Mouse (Mus musculus) lung, postnatal 36 days (tissue): ENCODE data around the gene Adk.
A peak's percentile ranks its signal among the peaks of the same experiment; 100 is the strongest.

ENCODE experiments used
- DNase-seq: peaks from one replicate; pipeline ENCODE4 v3.0.0; 2022; ENCODE audit warnings: mixed read lengths

Adk gene

DNA sequence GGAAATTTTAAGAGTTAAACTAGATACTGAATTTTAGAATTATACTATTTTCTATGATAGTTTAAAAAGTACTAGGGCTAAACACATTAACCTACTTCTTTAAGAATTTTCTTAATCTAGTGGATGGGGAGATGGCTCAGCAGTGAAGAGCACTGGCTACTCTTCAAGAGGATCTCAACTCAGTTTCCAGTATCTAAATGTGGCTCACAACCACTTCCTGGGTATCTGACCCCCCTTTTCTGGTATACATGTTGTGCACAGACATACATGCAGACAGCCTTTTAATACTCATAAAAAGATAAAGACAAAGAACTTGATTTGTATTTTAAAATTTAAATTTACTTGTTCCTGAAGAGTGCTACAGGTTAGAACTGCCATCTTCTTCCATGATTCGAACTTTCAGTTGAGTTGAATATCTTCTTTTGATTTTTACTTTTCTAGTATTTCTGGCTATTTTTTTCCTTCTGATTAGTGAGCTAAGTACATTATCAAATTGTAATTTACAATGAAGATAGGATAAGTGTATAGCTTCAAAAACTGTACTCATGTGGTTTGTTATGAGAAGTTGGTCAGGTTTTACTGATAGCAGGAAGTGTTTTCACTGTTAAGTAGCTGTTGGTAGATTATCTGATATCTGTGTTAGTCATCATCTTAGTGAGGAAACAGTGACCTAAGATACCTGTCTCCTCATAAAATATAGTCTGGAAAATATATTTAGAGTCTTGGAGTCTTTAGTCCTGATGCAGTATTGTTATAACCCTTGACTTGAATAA lies 121.8 kb downstream of the Adk start:
- DNase-seq = no peak

DNA sequence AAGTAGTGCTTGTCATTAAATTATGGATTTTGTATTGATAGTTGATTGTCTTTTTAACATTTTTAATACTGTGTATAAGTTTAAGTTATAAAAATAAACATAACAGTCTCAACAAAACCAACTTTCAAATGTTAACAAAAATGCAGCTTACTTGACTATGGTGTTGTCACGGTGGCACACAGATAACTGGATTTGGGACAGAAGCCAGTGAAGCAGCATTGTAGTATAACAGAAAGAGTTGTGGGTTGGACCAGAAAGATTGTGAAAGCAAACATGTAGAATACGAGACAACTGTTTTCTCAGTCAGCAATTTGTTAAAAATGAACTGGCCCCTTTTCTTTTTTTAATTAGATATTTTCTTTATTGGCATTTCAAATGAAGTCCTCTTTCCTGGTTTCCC lies 122.4 kb downstream of the Adk start:
- DNase-seq = no peak

DNA sequence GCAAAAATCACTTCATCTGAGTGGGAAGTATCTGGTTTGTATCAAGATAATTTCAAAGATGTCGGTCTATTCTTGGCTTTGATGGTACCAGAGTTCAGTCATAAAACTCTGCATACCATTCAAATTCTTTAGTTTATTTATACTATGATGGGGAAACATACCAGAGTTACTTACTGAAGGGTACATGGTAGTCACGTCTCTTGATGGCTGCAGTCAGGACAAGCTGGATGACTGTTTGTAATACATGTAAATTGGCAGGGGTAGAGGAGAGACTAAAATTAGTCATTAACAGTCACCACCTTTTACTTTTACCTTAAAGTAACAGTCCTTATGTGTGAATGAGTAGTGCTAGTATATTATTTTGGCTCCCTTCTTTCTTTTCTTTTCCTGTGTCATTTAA lies 125.4 kb downstream of the Adk start:
- no peak for DNase-seq

DNA sequence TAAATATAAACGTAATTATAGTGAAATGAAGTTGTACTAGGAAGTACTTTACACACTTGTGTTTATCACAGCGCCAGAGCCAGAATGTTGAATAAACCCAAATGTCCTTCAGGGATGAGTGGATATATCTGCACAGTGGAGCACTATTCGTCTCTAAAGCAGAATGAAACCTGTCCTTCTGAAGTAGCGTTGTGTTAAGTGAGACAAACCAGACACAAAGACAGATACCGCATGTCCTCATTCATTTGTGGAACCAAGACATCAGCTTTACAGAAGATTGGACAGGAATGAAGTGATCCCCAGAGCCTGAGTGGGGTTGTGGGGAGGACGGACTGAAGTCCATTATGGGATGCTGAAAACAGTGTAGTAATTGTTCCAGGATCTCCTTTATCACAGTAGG lies 126.0 kb downstream of the Adk start:
- DNase-seq = no peak

DNA sequence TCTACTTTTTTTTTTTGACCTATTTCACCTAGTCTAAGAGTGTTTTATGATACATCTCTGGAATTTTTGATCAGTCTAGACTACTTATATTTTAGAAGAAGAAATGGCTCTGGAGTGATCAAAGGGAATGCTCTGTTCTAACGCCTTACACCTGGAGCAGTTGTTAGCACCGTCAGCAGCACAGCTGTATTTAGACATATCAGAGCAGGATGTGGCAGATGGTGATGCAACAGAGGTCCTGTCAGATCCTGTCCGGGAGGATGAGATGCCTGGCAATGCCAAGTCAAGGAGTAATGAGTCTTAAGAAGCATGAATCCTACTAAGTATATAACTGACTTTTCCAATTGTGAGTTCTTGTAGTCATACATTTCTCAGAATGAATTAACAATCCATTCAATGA lies 128.7 kb downstream of the Adk start:
- no peak for DNase-seq

DNA sequence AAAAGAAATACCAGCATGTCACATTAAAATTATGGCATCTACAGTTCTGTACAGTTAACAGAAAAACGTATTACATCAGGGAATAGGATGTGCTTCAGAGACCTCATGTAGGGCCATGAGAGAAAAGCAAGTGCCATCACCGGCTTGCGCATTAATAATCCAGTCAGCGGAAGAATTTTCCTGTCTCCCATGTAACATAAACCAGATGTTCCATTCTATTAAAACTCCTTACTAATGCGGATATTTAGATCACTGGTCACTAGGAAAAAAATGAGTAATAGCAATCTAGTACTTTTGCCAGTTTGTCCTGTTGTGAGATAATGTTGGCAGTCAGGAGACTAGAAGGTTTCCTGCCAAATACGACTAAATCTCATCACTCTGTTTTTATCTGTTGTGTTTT lies 139.6 kb downstream of the Adk start:
- DNase-seq = no peak

DNA sequence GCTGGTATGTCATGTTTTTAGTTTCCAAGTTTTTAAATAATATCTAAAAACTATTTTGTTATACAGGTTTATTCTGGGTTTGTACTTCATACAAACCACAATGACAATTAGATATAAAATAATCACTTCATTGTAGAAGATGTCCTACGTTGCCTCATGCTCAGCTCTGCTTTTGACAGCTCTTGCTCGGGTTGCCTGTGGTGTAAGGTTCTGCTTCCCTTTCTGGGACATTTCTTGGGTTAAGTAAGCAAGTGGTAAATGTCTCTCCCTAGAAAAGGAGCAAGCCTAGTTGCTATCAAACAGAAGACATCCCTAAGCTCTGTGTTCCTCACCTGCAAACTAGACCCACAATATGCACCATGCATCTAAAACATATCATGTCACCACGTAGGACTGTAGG lies 140.4 kb downstream of the Adk start:
- DNase-seq = no peak

DNA sequence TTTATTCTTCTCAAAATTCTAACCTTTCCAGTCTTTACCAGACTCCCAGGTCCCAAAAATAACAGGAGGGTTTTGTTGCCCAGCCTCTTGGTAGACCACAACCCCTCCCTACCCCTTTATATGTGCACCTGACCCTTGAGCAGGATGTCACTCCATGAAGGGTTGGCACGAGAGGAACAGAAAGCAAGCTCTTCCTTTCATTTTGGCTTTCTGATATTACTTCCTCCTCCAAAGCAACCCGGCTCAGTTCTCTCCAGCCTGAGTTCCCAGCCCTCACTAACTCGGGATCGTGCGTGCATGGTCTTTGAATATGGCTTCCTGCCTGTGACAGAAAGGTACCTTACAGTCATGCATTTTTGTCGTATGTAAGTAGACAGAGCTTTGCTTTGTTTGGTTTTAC lies 142.0 kb downstream of the Adk start:
- no peak for DNase-seq

DNA sequence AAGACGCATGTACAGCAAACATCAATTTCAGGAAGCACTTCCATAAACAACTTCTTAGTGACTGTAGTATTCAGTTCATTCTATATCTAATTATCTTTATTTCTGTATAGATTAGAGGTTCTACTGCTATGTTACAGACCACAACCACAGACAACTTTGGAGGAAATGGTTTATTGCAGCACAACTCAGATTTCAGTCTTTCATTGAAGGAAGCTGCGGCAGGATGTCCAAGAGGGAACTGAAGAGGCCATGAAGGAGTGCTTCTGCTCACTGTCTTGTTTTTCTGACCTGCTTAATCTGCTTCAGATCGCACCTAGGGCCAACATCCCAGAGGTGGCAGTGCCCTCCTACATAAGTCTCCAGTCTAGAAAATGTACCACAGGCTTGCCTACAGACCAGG lies 148.5 kb downstream of the Adk start:
- DNase-seq = no peak

DNA sequence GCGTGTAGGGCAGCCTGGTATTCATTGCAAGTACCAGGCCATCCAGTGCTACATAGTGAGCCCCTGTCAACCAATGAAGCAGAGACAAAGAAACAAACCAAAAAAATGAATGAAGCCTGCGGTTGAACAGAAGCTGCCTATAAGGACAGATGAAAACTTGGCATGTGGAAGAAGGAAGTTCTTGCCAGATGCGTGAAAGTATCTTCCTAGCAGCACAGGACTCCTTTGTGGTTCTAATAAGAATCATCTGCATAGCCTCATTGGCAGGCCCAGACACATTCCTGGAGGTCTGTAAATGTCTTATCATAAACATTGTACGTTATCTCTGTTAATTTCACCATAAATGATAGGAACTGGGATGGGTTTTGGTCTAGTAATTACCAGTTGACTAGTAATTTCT lies 154.1 kb downstream of the Adk start:
- DNase-seq = no peak

DNA sequence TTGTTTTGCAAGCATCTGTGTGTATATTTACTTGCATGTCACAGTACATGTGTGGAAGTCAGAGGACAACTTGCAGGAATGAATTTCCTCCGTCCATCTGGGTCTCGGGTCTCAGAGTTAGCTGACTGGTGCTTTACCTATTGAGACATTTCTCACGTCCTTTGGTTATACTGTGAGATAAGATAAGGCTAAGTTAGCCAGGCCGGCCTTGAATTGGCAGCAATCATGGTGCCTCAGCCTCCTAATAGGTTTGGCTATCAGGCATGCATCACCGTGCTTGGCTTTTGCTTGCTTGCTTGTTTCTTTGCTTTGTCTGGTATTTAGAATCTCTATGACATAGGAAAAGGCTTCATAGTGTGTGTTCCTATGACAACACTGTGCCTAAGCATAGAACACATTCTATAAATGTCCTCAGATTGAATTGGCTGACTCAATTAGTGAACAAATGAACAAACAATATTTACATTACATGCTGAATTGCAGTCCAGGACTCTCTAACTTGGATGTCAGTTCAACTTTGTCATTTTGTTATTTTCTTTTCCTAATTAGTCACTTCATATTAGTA lies 169.3 kb downstream of the Adk start:
- no peak for DNase-seq

DNA sequence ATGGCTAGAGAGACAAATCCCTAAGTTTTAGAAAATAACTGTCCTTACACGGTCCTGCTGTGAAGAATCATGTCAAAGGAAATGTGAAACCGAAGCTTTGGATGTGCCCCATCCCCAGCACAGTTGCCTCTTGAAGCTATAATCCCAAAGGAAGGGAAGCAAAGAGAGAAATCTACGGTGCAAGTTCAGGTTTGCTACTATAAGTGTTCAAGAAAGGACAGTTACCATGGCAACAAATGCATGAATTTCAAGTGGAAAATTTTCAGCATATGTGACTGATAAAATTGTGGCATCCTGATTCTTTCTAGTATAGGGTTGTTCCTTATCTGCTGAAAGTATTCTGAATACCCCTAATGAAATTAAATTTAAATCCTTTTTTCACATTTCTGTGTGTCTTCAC lies 169.8 kb downstream of the Adk start:
- DNase-seq = no peak

DNA sequence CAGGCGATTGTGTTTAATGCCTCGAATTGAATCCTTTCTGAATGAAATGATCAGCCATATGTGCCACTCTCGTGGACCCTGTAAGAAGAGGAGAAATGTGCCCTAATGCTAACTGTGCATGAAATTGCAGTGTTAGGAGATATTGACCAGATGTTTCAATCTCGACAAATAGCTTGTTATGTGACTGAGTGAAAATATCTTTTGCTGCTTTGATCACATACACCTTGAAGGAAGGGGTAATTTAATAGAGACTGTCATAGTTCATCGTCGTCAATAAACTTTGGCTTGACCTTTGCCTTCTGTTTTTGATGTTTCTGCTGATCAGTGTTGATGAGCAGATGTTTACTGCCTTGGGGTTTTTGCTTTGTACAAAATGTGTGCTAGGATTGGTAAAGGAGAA lies 171.1 kb downstream of the Adk start:
- no peak for DNase-seq

DNA sequence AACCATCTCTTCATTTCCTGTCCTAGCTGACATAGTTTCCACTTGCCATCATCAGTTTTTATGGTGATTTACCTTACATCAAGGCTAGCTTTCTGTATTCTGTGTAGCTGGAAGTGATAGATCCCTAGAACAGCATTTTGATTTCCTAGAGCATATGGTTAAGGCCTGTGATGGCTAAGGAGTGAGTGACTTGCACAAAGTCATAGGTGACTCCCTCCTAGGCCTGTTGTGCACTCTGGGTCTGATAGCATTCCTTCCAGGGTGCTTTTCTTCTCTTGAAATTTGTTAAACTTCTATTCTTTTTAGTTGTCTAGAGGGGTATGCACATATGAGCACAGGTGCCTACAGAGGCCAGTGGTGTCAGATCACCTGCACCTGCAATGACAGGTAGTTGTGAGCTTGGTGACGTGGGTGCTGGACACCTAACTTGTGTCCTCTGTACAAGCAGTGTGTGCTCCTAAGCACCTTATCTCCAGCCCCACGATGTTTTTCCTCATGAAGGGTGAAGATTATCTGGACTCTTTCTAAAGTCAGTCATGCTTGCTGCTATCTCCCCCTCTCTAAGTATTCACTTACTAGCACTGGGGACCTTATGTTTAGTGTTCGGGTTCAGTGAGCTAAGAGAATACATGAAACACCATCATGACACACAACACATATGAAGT lies 171.7 kb downstream of the Adk start:
- DNase-seq = no peak

DNA sequence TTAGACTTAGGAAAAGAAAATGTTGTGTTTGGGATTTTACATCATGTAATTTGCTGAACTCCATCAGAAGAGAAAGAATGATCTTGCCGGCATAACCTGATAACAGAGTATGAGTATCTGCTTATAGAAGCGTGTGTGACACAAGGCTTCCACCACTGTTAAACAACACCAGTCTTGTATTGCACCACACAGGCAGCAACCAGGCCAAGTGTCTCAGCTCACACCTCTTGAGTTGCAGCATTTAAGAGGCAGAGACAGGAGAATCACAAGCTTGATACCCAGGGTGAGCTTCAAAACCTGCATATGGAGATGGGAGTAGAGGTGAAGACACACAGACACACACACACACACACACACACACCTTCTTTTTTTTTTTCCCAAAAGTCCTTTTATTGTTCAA lies 184.7 kb downstream of the Adk start:
- DNase-seq = no peak

DNA sequence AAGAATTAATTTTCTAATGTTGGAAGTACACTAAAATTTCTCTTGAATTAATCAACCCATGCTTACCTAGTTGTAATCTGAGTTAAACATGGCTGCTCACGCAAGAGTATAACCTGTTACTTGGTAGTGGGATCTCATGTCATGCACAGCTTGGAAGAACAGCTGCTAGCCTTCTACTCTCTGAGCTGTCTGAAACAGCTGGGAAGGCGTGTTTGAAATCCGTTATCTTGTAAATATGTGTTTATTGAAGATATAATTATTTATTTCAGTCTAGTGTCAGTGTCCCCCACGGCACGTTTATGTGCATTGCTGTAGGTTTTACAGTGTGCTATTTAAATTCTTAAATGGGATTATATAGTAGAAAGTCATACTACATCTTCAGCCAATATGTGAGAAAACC lies 188.7 kb downstream of the Adk start:
- no peak for DNase-seq

DNA sequence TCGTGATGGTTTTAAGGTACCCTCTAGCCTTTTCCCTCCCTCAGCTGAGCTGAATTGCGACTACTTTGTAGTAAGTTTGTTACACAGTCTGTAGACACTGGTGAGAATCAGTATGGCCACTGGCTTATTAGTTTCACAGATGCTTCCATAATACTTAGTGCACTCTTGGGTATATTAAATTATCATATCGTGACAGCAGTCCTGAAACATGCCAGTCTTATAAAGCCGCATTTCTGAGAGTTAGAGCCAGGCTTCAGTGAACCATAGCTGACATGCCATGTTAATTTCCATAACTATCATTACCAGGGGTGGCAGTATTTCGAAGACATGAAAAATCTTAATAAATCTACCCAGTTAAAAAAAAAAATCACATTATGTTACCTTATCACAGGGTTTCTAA lies 199.0 kb downstream of the Adk start:
- no peak for DNase-seq

DNA sequence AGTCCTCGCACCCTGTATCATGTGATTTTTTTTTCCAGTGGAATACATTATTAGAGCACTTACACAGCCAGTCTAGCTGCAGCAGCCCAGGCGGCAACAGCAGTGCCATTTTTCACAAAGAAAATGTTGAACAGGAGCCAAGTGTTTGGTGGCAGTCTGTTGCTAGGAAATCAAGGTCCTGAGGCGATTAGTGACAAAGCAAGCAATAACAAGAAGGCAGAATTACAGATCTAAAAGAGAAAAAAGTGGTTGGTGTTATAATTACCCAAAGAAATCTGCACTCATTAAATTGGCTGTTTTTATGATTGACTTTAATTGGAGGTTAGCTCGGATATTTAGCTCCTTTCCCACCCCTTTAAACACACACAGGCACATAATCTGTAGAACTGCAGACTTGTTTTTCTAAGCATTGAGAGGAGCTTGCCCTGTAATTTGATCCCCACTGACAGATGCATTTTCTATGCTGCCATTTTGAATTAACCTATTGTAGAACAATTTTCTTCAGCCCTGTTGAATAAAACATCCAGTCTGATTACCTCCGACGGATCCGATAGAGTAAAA lies 200.0 kb downstream of the Adk start:
- DNase-seq = peak; percentile 19

DNA sequence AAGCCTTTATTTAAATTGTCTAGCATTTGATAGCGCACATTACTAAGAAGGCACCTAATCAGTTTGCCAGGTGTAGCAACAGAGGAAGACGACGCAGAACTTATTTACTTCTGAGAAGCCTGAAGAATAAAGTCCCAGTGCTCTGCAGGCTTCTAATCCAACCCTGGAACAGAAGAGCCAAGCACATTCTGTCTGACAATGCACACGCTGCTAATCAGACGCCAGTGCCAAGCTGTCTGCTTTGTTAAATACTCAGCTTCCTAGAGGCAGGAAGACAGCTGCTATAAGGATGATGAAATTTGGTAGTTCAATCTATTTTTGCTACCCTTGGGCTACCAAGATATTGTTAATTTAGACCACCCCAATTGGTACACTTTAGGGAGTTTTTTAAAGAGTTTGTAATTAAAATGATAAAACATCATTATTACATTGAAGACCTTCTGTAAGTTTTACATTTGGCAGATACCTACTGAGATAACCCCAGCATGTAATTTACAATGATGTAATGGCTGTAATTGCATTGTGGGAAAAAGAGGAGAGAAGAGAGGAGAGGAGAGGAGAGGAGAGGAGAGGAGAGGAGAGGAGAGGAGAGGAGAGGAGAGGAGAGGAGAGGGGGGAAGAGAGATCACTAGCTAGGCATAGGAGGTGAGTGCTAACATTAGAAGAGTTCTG lies 201.1 kb downstream of the Adk start:
- no peak for DNase-seq

DNA sequence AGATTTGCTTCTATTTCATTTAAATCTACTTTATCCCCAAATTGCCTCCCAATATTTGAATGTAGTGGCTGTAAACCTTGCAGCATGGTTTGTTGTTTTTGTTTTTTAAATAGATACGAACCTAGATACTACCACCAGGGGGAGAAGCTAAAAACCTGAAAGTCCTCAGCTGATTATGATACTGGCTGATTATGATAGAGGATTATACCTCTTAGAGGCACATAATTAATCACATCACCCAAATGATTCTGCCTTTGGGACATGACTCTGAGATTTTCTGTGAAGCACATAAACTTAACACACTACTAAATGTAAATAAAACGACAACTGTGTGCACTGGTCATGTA lies 201.6 kb downstream of the Adk start:
- no peak for DNase-seq

DNA sequence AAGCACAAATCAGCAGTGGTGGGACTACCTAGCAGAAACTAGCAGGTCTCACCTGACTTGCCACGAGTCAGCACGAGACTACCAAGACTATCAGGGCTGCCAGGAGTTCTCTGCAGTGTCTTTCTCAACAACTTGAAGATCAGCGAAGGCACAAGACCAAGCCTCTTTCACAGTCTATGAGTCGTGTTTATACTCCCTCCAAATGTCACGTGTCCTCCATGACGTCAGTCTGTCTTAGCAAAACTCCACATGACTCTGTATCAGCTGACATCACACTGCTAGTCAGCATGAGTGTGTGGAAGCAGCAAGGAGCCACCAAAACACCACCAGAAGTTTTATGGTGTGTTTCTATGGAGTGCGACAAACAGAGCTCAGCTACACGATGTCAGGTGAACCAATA lies 215.9 kb downstream of the Adk start:
- no peak for DNase-seq

DNA sequence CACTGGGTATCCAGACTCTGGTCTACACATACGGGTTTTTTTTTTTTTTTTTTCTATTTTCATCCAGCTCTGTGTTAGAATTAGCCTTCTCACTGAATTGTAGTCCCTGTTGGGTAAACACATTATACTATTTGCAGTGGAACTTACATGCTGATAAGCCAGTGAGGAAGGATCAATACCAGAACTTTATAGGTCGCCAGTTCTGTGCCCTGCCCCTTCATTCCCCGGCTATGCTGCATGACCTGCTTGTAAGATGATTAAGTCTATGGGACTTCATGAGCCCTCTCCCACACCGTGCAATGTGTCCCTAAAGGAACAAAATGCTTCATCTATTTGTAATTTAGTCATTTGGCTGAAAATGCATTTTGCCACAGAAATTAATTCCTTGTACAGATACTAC lies 219.1 kb downstream of the Adk start:
- no peak for DNase-seq

DNA sequence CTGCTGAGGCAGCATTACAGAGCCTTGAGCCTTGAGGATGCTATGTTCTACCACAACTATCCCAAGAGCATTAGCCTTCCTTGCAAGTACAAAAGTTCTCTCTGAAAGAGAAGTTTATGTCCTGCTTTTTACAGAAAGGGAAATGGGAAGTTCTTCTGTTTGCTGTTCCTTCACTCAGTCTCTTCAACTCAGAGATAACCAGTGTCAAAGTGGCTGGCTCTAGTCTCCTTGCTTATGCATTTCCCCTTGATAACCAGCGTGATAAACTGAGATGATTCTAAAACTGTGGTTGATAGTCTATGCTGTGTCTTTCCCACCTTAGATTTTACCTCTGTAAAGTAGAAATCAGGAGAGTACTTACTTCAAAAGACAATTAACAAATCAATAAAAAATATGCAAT lies 223.4 kb downstream of the Adk start:
- DNase-seq = no peak

DNA sequence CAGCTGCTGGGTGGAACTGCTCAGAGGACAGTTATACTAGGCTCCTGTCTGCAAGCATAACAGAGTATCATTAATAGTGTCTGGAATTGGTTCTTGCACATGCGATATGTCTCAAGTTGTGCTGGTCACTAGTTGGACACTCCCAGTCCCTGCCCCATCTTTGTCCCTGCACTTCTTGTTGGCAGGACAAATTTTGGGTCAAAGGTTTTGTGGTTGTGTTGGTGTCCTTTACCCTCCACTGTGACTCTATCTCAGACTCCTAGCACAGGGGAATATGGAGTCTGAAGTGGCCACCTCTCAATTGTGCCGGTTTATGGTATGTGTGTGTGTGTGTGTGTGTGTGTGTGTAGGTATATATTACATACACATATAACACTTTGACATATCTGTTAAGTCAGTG lies 225.9 kb downstream of the Adk start:
- DNase-seq = peak; percentile 45
